Mouse (Mus musculus) liver (tissue): ENCODE measurements around the gene Epas1.

Experiments
- DNase-seq: peaks from one replicate; pipeline ENCODE4 v3.0.0-alpha.2; 2020; ENCODE audit warnings: mixed read lengths

Gene Epas1

DNA sequence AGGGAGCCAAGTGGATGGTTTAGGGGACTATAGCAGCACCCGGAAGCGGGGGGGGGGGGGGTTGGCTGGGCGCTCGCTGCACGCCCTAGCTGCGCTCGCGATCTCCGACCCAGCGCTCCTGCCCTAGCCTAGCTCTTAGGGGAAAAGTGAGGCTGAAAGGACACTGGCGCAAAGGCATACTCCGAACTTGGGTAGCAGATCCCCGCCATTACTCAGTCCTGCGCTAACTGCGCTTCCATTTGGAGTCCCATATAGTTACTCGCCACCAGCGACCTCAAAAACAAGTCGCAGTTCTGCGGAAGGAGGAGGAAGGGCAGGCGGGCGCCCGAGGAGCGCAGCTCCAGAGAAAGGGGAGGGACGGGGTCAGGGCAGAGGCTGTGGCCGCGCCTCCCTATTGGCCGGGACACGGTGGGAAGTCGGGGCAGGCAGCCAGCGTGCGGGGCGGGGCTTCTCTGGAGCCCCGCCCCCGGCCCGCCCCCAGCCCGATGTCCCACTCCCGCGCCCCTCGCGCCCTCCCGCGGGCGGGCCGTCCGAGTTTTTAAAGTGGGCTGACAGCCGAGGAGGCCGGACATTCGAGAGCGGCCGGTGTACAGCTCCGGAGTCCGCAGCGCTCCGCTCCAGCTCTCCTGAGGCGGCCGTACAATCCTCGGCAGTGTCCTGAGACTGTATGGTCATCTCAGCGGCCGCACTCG lies at the start of gene Epas1:
TSS of gene Epas1 (plus strand) at position 571 of the 692 bp plus-strand sequence.
- DNase-seq: peak; percentile 83

DNA sequence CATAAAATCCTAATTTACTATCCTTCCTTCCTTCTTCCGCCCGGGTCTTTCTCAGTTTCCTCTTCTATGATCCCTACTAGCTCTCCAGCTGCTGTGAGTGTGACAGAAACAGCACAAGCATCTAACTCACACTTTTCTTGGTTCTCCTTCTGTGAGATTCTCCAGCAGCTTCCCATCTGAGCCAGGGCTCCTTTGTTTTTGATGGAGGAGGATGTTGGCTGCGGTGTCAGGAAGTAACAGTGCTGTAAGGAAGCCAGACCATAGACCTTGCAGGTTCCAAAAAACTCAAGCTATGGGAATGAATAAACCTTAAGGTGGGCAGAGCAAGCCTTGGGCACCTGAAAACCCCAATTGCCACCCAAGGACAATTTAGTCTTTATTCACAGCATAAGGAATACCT lies 48.3 kb upstream of the Epas1 start:
- no peak for DNase-seq

GRCm38 (mm10) chr17:86706467-86706866 lies 47.0 kb upstream of the Epas1 start:
- no peak for DNase-seq

- no peak for DNase-seq
Measured at GRCm38 (mm10) chr17:86709803-86710202, 43.7 kb upstream of the Epas1 start.

DNA sequence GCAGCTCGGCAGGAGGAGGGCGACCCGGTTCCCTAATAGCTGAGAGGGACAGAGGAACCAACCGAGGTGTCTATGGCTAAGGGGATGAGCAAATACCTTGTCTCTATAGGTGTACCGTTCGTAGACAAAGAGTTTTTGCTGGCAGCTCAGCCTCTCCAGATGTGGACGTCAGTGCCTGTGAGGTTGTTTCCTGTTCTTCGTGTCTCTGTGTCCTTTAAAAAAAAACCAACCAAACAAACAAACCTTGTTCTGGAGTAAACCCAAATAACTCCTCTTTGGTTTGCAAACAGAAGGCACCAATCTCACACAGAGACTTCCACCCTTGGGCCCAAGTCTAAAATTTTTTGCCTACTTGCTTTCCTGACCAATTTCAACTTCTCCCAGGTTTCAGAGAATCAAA lies 43.1 kb upstream of the Epas1 start:
- no peak for DNase-seq

GRCm38 (mm10) chr17:86711949-86712348 lies 41.6 kb upstream of the Epas1 start:
- no peak for DNase-seq

DNA sequence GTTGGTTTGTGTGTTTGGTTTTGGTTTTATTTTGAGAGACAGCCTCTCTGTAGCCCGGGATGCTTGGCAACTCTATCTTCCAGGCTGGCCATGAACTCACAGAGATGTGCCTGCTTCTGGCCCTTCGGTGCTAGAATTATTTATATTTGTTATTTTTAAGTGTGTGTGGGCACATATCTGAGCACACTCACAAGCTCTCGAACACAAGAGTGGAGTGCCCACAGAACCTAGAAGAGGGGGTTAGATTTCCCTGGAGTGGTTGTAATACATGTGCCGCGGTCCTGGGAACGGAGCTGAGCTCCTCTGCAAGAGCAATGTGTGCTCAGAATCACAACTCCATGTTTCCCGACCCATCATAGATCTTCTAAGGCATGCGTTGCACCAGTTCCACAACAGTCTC lies 40.9 kb upstream of the Epas1 start:
- no peak for DNase-seq

GRCm38 (mm10) chr17:86713591-86713990 lies 39.9 kb upstream of the Epas1 start:
- DNase-seq: peak; percentile 14

DNA sequence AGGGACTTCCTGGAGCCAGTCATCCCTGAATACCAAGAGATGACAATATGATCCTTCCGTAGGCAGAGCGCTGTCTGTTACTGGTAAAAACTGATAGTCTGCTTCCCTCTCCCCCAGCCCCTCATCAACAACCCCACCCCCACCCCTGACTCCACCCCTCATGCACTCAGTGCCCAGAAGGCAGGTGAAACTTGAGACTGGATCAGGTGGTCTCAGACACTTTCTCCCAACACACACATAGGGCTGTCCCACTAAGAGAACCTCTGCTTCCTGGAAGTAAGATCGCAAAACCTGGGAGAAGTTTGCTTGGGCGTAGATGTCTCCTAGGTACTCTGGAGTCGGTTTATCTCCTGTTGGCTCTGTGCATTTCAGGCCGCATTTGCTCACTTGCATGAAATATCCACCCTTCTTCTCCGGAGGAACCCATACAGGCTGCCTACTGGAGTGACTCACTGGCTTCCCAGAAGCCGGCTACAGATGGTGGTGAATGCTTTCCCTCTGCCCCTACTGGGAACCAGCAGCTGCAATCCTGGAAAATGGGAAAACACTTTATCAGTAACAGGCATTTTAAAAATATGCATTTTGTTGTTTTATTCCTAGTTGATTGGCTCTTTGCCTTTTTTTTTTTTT lies 28.6 kb upstream of the Epas1 start:
- DNase-seq: no peak

- DNase-seq: no peak
Measured at GRCm38 (mm10) chr17:86726480-86726879, 27.0 kb upstream of the Epas1 start.

DNA sequence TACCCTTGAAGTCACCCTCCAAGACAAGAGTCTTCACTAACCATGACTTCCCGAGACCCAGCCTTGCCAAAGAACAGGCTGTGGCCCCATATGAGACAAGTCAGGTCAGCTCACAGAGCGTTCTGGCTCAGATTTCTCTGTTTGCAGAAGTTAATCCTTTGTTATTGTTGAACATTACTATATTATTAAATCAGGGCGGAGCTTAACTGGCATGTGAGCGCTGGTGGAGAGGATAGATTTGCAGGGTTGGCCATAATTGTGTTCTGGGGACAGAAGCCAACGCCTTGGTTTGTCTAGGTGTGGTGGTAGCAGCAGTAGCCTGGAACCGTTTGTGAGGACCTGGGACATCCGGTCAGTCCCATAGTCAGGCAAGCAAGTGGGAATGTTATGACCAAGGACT lies 26.5 kb upstream of the Epas1 start:
- DNase-seq: no peak

- DNase-seq: no peak
Measured at GRCm38 (mm10) chr17:86731273-86731672, 22.2 kb upstream of the Epas1 start.

DNA sequence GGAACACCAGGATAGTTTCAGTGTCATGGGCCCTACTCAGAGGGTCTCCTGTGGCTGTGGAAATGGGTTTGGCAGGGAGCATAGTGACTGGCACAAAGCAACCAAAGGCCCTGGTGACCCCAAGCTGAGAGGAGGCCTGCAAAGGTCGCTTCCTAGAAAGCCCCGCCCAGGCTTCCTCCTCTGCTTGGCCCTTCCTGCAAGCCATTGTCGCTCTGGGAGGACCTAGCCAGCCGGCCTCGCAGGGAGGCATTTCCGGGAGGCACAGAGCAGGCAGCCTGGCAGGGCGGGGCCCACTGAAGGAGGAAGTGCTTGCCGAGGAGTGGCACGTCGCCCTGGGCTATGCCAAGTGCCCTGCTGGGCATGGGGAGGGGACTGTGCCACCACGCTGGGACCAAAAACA lies 21.5 kb upstream of the Epas1 start:
- DNase-seq: peak; percentile 77

- no peak for DNase-seq
Measured at GRCm38 (mm10) chr17:86732522-86732921, 21.0 kb upstream of the Epas1 start.

- DNase-seq: no peak
Measured at GRCm38 (mm10) chr17:86733644-86734043, 19.9 kb upstream of the Epas1 start.

DNA sequence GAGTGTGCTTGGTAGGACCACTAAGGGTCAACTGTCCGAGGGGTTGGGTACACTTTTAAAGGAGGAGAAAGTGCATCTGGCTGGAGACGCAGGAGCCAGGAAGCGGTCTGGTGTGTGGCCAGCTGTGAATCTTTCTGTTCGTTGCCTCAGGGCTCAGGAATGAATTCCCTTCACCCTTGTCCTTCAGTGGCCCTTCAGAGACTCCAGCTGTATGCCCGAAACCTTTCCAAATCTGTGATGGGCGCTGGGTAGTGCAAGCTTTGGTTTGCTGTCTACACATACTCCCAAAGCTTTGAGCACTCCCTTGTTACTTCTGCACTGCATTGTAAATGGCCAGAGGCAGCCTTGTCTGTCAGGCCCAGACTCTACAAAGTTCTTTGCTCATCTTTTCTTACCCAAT lies 15.0 kb upstream of the Epas1 start:
- no peak for DNase-seq

GRCm38 (mm10) chr17:86743351-86743941 lies 10.1 kb upstream of the Epas1 start:
- no peak for DNase-seq

GRCm38 (mm10) chr17:86744943-86745342 lies 8.6 kb upstream of the Epas1 start:
- DNase-seq: no peak

DNA sequence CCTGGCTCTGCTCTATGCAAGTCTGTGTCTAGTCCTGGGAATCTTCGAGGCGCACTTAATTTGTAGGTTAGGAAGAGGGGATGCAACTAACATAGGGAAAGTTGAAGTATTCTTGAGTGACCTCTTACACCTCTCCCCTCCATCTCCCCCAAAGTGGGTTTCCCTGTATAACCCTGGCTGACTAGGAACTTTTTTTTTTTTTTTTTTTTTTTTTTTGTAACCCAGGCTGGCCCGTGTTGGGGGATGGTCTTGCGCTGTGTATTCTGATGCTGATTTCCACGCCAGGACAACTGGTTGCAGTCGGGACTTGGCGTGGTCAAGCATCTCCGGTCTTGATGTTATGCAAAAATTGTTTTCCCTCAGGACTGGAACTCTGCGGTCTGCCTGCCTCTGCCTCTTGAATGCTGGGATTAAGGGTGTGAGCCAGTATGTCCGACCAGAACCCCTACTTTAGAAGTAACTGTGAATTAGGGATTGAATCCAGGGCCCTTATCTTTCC lies 2.1 kb upstream of the Epas1 start:
- no peak for DNase-seq

GRCm38 (mm10) chr17:86753931-86754805 lies 668 bp downstream of the Epas1 start:
- peak; percentile 57 for DNase-seq

DNA sequence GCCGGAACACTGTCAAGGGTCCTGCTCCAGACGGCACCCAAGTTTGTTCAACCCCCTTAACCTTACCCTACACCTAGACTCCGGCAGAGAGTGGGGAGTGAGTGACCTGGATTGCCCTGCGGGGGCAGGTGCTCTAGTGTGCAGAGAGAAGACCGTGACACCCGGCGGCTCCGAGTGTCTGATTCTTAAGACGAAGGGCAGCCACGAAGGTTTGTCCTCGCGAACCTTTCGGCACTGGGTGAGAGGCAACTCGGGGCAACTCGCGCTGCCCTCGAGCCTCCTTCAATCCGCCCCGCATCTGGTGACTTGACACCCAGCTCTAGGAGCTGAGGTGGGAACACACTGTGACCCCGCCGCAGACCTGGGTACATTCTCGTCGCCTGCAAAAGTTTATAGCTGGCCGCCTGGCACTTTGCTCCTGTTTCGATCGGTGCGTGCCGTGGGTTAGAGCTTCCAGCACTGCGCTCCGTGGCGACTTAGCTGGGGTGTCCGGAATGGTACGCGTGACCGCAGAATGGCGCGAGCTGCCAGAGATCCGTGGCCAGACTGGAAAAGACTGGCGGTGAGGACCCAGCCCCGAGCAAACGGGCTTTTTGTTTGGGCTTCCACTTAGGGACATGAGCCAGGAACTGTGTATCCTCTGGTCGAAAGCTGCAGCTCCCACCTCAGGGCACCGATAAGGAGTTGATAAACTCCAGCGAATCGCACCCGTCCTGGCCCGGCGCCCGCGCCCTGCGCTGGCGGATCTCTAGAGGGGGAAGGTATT lies 1.5 kb downstream of the Epas1 start:
- DNase-seq: peak; percentile 18

GRCm38 (mm10) chr17:86755581-86756195 lies 2.2 kb downstream of the Epas1 start:
- no peak for DNase-seq
